Mouse (Mus musculus) right cerebral cortex, postnatal 14 days (tissue): ENCODE results near the gene Evc2.

Experiments used
- DNase-seq: peaks from one replicate; pipeline ENCODE4 v3.0.0; 2022

The Evc2 gene

DNA sequence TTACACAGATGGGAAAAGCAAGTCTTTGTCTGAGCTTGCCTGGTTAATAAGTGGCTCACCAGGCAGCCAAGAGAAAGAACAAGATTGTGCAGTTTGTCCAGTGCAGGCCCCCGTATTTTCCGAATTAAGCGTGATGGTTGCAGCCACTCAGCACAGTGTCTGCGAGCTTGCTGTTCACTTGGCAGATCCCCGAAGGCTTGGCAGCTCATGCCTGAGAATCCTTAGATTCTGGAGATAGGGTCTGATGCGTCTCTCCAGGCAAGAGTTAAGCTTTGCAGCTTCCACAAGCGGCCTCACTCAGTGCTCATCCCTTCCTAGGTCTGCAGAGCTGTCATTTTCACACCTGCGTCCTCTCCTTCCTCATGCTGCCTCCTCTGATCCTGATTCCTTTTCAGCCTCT, 30.5 kb downstream of the Evc2 start:
- DNase-seq: peak; percentile 15

DNA sequence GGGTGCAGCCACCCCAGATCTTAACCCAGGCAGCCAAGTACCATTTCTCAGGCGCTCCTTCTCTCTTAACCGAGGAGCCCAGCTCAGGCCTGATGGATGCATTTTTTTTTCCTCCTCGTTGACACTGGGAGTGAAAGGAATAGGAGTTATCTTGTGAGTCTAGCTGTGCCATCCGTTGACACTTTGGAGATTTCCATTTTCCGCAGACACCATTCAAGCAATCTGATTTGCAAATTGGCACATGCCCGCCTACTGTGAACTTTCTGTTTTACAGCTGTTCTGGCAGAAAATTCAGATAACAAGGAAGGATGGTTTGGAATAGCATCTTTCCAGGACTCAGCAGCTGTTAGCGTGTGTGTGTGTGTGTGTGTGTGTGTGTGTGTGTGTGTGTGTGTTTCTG, 39.1 kb downstream of the Evc2 start:
- no peak for DNase-seq

DNA sequence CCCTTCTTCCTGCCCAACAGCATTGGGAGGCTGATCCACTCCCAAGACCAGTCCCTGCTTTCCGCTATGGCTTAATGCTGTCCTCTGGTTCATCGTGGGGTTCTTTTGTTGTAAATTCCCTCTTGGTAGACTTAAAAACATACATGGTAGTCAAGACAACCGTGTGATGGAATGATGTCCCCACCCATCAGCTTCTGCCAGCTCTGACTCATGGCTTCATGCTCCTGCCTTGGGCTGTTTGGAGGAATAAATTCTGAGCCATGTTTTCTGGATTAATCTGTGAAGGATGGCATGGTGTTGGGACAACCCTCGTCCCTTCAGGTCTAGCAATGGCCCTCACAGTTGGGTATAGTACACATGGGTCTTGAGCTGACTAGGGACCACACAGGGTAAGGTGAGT, 42.3 kb downstream of the Evc2 start:
- no peak for DNase-seq

DNA sequence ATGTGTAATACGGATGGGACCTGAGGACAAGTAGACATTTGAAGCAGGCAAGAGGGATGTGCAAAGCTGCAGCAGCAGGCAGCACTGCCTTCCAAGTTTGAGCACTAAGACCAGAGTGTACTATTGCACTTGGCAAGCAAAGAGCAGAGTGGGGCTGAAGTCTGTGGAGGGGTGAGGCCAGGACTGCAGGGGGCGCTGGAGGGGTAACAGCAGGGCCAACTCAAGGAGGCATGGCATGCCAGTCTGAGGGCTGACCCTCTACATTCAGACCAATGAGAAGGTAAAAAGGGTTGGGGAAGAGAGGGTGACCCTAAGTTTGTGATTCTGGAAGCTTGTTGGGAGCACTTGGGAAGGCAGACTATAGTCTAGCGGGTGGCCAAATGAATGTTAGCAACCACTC, 45.3 kb downstream of the Evc2 start:
- DNase-seq: no peak

DNA sequence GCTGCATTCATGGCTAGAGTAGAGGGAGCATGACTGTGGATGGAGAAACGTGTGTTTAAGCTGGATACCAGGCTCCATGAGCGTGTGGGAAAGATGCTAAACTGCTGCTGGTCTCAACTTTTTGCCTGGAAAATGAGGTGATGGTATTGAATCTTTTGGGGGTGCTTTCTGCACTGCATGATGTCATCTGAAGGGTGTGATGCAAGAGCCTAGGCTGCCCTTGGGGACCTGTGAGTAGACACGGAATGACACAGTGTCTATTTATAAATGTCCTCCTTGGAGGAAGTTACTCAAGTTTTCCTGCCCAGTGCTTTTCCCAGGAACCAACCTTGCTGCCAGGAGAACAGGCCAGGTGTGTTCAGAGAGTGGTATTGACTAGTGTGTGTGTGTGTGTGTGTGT, 50.3 kb downstream of the Evc2 start:
- DNase-seq: no peak

DNA sequence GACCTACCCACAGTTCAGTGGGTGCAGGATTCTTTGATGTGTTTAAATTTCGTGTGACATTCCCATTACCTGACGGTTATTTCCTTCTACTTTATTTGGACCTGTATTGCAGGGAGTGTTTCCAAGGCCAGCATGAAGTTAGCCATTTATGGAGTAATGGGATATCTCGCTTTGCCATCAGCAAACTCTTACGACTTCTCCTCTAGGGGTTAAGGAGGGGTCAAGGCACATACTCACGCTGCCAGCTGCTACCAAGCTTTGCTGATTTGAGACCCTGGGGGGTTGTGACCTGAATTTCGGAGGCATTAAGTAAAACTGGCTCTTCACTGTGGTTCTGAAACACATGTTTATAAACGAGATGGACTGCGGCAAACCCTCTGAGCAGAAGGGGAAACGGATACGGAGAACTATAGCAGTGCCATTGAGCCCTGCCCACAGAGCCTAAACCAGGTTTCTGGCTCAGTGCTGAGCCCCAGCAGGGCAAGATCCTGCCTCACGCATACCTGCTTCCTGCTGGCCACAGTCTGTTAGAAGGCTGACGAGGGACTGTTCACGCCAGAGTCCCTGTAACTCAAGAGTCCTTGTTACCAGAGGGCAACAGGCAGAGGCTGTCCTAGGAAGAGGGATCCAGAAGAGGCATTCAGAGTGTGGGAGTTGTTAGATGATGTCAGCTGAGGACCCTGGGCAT, 51.7 kb downstream of the Evc2 start:
- DNase-seq: no peak

DNA sequence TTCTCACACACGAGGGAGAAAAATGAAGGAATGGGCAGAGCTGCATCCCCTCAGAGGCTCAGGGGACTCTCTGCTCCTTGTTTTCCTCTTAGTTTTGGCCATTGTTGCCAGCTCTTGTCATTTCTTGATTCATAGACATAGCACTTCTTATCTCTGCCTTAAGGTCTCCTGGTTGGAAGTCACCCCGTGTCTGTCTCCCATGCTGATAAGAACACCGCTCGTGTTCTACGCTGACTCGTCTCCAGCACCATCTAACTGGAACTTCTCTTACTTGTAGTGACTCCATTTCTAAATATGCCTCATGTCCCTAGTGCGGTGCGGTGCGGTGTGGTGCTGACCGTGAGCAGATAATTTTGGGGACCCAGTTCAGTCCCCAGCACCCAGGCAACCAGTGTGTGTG, 52.6 kb downstream of the Evc2 start:
- DNase-seq: no peak

DNA sequence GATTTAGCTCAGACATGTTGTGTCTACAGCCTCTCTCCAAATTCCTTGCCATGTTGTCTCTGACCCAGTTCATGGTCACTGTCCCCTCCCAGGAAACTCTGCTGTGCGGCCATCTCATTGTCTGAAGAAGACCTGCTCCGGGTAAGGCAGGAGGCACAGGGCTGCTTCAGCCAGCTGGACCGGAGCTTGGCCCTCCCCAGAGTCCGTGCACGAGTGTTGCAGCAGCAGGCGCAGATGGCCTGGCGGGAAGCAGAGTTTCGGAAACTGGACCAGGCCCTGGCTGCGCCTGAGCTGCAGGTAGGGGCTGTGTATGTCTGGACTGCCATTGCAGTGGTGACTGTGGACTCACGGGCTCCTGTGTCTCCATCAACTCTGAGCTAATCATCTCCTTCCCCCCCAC, 53.6 kb downstream of the Evc2 start:
- no peak for DNase-seq

DNA sequence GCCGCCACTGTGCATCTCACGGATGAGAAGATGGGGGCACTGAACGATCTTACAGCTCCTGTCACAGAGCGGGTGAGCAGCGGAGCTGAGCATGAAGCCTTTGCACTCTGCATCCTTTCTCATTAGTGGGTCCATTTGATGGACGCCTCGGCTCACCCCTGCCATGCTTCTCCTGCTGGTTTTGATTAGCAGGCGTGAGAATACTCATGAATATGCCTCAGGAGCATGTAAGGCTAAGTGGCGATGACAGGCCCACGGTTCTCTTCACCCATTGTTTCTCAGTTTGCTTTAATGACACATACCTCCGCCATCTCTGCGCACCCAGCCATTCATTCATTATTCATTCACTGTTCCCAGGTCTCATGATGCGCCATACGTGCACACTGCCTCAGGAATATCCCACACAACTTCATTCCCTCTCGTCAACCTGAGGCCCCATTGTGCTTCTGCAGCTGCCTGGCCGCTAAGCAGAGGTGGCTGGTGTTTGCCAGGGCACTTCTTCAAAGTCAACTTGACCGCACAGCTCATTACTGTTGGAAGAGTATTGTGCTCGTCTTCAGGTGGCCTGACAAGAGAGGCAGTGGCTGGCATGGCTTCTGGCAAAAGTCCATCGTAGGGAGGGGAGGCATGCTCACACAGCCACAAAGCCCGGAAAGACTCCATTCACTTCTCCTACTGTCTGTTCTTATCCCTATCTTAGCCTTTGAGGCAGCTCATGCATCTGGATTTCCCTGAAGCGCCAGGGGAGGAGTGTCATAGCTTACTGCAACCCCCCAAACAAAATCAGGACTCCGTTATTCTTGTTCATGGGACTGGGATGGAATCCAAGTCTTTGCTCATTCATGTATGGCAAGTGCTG, 57.1 kb downstream of the Evc2 start:
- DNase-seq: no peak

DNA sequence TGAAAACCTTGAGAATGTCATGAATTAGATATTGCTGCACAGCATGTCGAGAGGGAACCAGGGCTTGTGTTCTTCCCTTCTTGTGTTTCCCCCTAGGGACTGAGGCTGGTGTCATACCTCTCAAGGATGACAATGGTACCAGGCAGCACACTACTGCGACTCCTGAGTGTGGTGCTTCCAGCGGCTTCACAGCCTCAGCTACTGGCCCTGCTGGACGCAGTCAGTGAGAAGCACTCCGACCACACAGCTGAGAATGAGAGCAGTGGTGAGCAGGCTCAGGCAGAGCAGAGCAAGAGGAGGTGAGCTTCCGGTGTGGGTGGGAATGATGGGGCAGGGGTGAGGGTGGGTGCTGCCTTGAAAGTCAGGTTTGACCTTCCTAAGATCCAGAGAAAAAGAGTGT, 80.7 kb downstream of the Evc2 start:
- DNase-seq: no peak

DNA sequence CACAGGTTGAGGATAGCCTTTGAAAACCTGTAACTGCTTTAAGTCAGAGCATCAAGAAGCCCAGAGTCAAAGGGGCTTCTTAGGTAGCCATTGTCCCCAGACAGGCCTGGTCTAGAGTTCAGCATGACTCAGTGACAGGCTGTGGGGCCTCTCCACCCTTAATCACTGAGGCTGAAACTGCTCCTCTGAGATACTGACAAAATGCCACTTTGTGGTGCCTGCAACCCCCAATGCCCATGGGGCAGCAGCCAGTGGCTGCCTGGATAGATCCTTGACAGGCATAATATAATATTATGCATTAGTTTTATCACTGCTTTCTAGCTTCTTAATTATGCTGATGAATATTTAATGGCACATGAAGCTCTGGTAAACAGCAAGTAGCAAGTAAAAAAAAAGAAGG, 88.9 kb downstream of the Evc2 start:
- no peak for DNase-seq

DNA sequence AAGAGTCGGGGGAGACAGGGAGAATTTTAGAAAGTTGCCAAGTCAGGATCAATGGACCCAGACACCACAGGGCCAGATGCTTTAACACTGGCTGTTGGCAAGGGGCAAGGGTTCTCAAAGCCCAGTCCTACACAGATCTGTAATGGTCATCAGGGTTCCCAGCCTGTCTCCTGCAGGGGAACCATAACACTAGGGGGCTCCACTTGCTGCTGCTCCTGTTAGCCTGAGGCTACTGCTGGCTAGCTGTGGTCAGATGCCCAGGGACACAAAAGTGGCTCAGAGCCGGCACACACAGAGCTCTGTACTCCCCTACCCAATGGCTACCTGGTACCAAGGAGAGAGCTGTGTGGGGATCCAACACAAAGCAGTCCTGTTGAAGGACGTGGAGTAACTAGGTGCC, 97.1 kb downstream of the Evc2 start:
- DNase-seq: no peak

DNA sequence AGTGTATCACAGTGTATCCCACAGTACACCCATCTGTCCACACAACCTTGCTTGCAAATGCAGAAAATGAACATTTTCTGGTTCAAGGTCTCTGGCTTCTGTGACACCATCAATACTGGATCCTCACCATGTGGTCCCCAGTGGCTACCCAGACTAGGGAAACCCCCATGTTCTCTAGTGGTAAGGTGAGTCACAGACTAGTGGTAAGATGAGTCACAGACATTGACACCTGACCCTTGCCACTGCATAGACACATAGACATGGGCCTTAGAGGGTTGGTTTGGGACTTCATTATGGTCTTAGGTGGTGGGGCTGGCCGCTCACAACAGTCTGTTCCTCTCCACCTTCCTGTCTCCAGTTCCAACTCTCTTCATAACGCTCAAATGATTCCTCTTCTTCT, 104.5 kb downstream of the Evc2 start:
- DNase-seq: no peak

DNA sequence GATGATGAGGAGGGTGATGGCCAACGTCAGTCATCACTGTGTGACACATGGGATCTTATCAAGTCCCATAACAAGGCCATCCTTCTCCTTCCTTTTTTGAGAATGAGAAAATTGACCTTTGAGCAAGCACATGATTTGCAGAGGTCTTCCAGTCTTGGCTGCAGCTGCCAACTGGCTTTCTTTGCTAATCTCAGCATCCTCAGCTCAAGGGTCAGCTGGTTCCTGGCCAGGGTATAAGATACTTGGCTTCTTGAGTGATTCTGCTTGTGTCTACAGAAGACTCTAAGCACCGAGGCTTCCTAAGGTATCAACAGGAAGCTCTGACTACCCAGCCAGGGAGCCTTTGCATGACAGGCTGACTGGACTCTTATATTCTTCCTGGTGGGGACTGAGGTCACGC, 109.2 kb downstream of the Evc2 start:
- DNase-seq: no peak

DNA sequence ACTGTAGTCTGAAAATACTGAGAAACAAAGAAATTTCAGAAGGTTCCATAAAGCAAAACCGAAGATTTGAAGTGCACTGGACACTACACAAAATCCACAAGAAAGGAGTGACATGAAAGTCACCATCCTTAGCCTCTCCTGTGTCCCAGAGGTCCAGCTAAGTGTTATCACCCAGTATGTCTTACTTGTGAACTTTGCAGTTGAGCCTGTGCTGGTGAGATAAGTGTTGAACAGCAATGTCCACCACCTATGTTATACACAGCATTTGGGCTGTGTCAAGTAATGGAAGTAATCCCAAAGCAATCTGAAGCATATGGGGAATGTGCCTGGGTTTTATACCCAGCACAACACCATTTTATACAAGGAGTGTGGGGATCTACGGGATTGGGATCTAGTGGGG, 118.3 kb downstream of the Evc2 start:
- DNase-seq: no peak

DNA sequence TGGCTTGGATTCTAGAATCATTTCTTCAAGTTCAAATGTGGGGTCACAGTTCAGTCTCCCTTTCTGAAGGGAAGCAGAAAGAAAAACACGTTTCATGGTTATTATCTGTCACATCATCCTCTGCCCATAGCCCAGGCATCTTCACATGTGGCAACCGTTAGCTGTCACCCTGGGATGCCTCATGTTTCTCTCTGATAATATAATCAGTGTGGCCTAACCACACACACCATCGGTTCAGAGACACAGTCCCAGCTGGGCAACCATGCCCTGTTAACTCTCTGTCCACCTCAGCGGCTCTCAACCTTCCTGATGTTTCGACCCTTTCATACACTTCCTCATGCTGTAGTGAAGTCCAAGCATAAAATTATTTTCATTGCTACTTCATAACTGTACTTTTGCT, 118.9 kb downstream of the Evc2 start:
- DNase-seq: no peak

DNA sequence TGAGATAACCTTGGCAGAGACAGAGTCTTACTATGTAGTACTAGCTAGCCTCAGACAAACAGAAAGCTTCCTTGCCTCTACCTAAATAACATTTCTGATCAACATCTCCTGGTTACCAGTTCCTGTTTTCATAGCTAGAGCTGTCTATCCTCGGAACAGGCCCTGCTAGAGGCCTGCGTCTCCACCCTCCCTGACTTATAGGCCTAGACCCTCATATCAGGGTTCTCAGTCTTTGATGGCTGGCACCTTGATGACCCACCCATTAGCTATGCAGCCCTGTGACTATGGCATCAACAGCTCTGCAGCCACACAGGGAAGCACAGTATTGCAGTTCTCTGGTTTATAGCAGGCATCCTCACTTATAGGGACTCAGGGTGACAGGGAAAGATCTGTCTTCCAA, 119.5 kb downstream of the Evc2 start:
- DNase-seq: no peak

DNA sequence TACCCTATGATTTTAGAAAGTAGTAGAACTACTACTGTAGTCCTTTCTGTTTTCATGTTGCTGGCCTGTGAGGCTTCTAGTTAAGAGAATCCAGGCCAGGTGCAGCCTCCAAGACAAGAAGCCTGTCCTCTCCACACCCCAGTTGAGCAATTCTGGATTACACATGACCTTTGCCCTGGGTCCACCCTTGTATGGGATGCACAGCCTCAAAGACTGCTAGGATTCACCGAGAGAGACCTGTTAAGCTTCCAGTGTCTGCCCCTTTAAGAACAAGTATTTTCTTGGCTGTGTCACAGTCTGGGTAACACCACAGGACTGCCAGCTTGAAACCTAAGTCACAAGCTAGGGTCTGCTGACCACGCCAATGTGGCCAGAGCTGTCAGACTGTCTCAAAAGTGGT, 119.9 kb downstream of the Evc2 start:
- DNase-seq: no peak

DNA sequence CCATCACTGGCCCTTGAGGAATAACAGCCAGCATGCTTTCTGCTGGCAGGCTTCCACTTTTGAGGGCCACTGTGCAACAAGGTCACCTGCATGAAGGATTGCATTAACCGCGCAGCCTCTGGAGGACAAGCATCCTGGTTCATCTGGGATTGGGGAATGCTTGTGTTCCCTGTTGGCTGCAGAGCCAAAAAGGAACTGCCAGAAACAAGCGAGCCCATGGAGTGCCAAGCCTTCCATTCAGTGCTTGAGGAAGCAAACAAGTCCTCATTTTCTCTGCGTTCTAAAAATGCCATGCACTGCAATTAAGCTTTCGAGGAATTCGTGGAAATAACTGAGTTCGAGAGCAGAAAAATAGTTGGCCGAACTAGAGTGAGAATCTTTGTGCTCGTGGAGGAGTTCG, 127.2 kb downstream of the Evc2 start:
- no peak for DNase-seq

DNA sequence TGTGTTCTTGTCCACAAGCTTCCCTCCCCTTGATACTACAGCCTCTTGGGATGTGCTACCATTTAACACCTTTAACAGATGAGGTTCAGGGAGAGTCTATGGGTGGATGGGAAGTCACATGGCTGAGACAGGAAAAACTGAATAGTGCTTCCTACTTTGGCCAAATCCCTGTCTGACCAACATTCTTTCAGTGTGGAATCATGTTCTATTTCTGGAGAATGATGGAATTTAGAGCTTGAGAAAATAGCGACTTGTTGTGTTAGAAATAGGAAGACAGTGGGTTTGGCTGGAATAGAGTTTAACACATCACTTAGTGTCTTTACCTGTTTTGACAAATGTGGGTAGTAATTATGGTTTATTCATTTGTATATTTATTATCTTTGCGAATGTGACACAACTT, 129.3 kb downstream of the Evc2 start:
- no peak for DNase-seq

DNA sequence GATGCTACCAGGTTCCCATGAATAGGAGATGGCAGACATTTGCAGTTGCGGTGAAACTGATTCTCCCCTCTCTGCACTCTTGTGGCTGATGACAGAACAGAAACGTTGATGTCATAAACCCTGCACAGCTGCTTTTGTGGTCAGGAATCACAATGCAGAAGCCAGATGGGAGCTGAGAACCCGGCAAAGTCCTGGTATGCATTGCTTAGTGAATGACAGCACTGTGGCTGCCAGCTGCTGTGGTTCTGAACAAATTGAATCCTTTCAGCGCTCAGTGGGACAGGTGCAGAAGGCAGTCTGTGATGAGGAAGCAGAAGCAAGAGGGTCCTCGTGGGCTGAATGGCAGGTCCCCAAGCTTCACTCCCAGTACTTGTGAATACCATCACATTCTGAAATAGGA, 130.7 kb downstream of the Evc2 start:
- no peak for DNase-seq

DNA sequence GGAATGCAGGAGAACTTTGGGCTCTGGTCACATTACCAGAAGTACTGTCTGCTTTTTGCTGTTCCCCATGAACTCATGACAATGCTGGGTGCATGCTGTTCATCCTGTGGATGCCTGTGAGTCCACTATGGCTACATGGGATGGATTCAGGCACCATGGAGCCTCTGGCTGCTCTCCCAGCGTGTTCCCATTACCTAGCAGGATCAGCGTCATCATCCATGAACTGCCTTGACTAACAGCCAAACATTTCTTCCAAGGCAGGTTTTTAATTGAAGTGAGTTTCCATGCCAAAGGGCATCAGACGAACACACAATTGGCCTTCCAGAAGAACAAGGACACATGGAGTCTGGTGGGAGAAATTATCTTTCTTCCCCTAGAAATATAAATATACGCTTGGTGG, 133.3 kb downstream of the Evc2 start:
- DNase-seq: no peak

DNA sequence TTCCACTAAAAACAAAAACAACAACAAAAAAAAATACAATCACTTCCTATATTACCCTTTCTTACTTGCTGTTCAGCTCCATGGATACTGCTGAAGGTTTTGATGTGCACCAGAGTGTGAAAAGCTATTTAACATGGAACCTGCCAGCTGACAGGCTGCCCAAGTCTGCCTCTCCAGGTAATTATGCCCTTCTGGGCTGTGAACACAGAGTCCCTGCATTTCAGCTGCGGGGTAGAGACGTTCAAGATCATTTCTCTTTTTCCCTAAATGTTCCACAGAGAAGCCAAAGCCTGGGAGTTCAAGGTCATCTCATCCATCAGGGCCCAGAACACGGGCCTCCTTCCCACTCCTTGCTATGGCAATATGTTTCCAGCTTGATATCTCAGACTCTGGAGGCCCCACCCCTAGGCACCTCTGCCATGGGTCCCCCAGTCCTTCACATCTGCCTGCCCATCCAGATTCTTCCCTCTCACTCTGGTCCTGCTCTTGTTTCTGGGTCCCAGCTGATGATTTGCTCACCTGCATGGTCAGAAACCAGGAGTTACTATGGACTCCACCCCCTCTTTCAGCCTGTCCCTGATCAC, 133.8 kb downstream of the Evc2 start:
- no peak for DNase-seq
